26 mouse cellular contexts compared by ENCODE assay signal in the genomic region with DNA sequence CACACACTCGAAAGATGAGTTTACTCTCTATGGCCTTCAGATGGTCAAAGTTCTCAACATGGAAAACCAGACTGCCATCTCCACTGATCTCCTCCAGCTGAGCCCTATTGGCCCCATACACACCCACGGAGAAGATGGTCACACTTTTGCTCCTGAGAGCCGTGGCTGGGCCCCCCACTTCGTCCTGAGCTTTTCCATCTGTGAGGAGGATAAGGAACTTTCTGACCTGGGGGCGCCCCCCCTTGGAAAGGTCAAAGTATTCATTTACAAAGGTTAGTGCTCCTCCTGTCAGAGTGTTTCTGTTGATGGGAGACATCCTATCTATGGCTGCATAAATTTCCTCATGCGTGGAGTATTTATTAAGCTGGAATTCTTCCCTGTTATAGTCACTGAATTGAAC. TPM values are rescaled to one million over a fixed set of nuclear protein-coding genes. Genes with fewer than 3 reads are reported as not detected.
"Had no signal": no experiment of that assay in that cellular context is flagged by ENCODE, and none has a peak within 500 bp of the region (broad histone marks: within the 10 kb centered on the region; RNA-seq: fewer than 3 reads in every experiment).

No protein-coding gene starts in this region.

- H3K4me3 ChIP-seq: layer of hippocampus, adult 2 months; limb, embryonic 10.5 days; limb, embryonic 13.5 days; liver, embryonic 12.5 days; liver, embryonic 15.5 days; lung, embryonic 15.5 days; megakaryocyte, embryonic 14.5 days; midbrain, embryonic 10.5 days; midbrain, embryonic 13.5 days; myocyte had no signal

- ATAC-seq: intestine, embryonic 16.5 days; liver, embryonic 12.5 days; midbrain, embryonic 13.5 days; midbrain, embryonic 16.5 days had no signal

- DNase-seq: kidney, adult 2 months; layer of hippocampus, adult 9-11 months; liver; lung, adult 18-20 months; lung, postnatal 10 days; lung, postnatal 36 days; right cerebral cortex, adult 18-20 months; right cerebral cortex, postnatal 14 days; right cerebral cortex, postnatal 4 days; thymus, adult 2 months; thymus, postnatal 14 days; thymus, postnatal 4 days had no signal

- H3K36me3 ChIP-seq: limb, embryonic 10.5 days; limb, embryonic 13.5 days; liver, embryonic 12.5 days; liver, embryonic 15.5 days; lung, embryonic 15.5 days; midbrain, embryonic 10.5 days; midbrain, embryonic 13.5 days had no signal

- H3K27ac ChIP-seq: layer of hippocampus, adult 2 months; limb, embryonic 10.5 days; limb, embryonic 13.5 days; liver, embryonic 12.5 days; liver, embryonic 15.5 days; lung, embryonic 15.5 days; midbrain, embryonic 10.5 days; midbrain, embryonic 13.5 days; stomach, postnatal 0 days had no signal

- H3K9ac ChIP-seq: limb, embryonic 13.5 days; liver, embryonic 12.5 days; liver, embryonic 15.5 days; lung, embryonic 15.5 days; midbrain, embryonic 13.5 days had no signal

- H3K27me3 ChIP-seq: limb, embryonic 13.5 days; liver, embryonic 12.5 days; liver, embryonic 15.5 days; lung, embryonic 15.5 days; megakaryocyte, embryonic 14.5 days; midbrain, embryonic 13.5 days had no signal

- H3K9me3 ChIP-seq: limb, embryonic 10.5 days; limb, embryonic 13.5 days; liver, embryonic 12.5 days; liver, embryonic 15.5 days; lung, embryonic 15.5 days; midbrain, embryonic 10.5 days; midbrain, embryonic 13.5 days had no signal

- H3K4me1 ChIP-seq: limb, embryonic 10.5 days; limb, embryonic 13.5 days; liver, embryonic 12.5 days; liver, embryonic 15.5 days; lung, embryonic 15.5 days; megakaryocyte, embryonic 14.5 days; midbrain, embryonic 10.5 days; midbrain, embryonic 13.5 days had no signal

- H3K4me2 ChIP-seq: limb, embryonic 13.5 days; liver, embryonic 12.5 days; liver, embryonic 15.5 days; lung, embryonic 15.5 days; midbrain, embryonic 13.5 days had no signal

RNA-seq across cellular contexts. Expression of gene Col6a5, which starts 26.6 kb away (rescaled TPM):
- total RNA-seq: monocyte, adult 5-6 weeks had no signal
- polyA plus RNA-seq: liver, embryonic 12.5 days; liver, embryonic 15.5 days; midbrain, embryonic 10.5 days; myocyte had no signal
